14 mouse cellular contexts compared by ENCODE assay signal in genomic region chr5:131775672-131776071, GRCm38 (mm10).
A peak's percentile ranks its signal among the peaks of the same experiment; 100 is the strongest.
DNase-seq lines count a peak whose midpoint lies in the region; ATAC-seq lines count a peak whose summit lies in the region.
"Had no signal": no experiment of that assay in that cellular context is flagged by ENCODE, and none has a peak within 500 bp of the region (broad histone marks: within the 10 kb centered on the region; RNA-seq: fewer than 3 reads in every experiment).

No protein-coding gene starts in this region.

- no peaks in the 10 kb centered on the region for H3K9me3 ChIP-seq in embryonic facial prominence, embryonic 13.5 days
- H3K9me3 ChIP-seq in hindbrain, embryonic 14.5 days (ENCODE audit: control insufficient read depth, low read length) = no peaks in the 10 kb centered on the region
- no peaks in the 10 kb centered on the region for H3K9me3 ChIP-seq in midbrain, embryonic 12.5 days
- H3K9me3 ChIP-seq: embryonic facial prominence, embryonic 12.5 days; heart, embryonic 15.5 days; liver, embryonic 13.5 days had no signal

- no peak overlapping the region for H3K9ac ChIP-seq in embryonic facial prominence, embryonic 13.5 days
- H3K9ac ChIP-seq in hindbrain, embryonic 14.5 days = no peak overlapping the region
- H3K9ac ChIP-seq in midbrain, embryonic 12.5 days (replicated peaks) = no peak overlapping the region
- H3K9ac ChIP-seq: embryonic facial prominence, embryonic 12.5 days; heart, embryonic 15.5 days; liver, embryonic 13.5 days had no signal

- no peaks in the 10 kb centered on the region for H3K36me3 ChIP-seq in embryonic facial prominence, embryonic 13.5 days
- no peaks in the 10 kb centered on the region for H3K36me3 ChIP-seq in hindbrain, embryonic 14.5 days (replicated peaks; ENCODE audit: control insufficient read depth, insufficient read depth)
- H3K36me3 ChIP-seq in midbrain, embryonic 12.5 days = no peaks in the 10 kb centered on the region
- H3K36me3 ChIP-seq: embryonic facial prominence, embryonic 12.5 days; heart, embryonic 15.5 days; liver, embryonic 13.5 days had no signal

- no peaks in the 10 kb centered on the region for H3K27me3 ChIP-seq in embryonic facial prominence, embryonic 13.5 days
- H3K27me3 ChIP-seq in hindbrain, embryonic 14.5 days (ENCODE audit: control insufficient read depth, insufficient read depth, low read length) = no peaks in the 10 kb centered on the region
- H3K27me3 ChIP-seq in midbrain, embryonic 12.5 days = no peaks in the 10 kb centered on the region
- H3K27me3 ChIP-seq: embryonic facial prominence, embryonic 12.5 days; heart, embryonic 15.5 days; liver, embryonic 13.5 days had no signal

- H3K4me3 ChIP-seq in embryonic facial prominence, embryonic 13.5 days = no peak overlapping the region
- H3K4me3 ChIP-seq in hindbrain, embryonic 14.5 days (replicated peaks; ENCODE audit: low read length) = no peak overlapping the region
- H3K4me3 ChIP-seq in midbrain, embryonic 12.5 days = no peak overlapping the region
- H3K4me3 ChIP-seq: embryonic facial prominence, embryonic 12.5 days; gastrocnemius, adult 2 months; heart, embryonic 15.5 days; liver, embryonic 13.5 days had no signal

- DNase-seq in embryo, embryonic 10.5 days (ENCODE audit: low spot score) = peak; percentile 36
- DNase-seq in embryo, embryonic 9.5 days (ENCODE audit: extremely low spot score) = no peak
- no peak for DNase-seq in hindbrain, embryonic 14.5 days (ENCODE audit: low spot score)
- no peak for DNase-seq in heart, adult 8-10 months (ENCODE audit: low spot score)
- no peak for DNase-seq in adrenal gland, postnatal 14 days
- DNase-seq: gastrocnemius, adult 2 months; kidney, adult 18-20 months; liver, embryonic 13.5 days; lung, postnatal 36 days had no signal

- 73% methylated on average over 5 of the region's 5 CpGs for WGBS in embryonic facial prominence, embryonic 13.5 days
- 28% methylated on average over 5 of the region's 5 CpGs for WGBS in hindbrain, embryonic 14.5 days
- 58% methylated on average over 5 of the region's 5 CpGs for WGBS in midbrain, embryonic 12.5 days

- peak; percentile 15; the same call in 1 of the 2 replicates for ATAC-seq in embryonic facial prominence, embryonic 13.5 days (ENCODE audit: insufficient number of reproducible peaks, insufficient read depth, low FRiP score, low TSS enrichment, low read depth)
- no peak for ATAC-seq in hindbrain, embryonic 14.5 days (ENCODE audit: low FRiP score)
- no peak for ATAC-seq in midbrain, embryonic 12.5 days (ENCODE audit: low FRiP score, low read depth)
- no peak for ATAC-seq in megakaryocyte progenitor cell, adult 5-6 weeks (replicated peaks; ENCODE audit: poor library complexity)

- H3K27ac ChIP-seq in embryonic facial prominence, embryonic 13.5 days = peak overlapping the region; percentile 60; the same call in 1 of the 2 replicates
- peak overlapping the region; percentile 78 for H3K27ac ChIP-seq in hindbrain, embryonic 14.5 days
- H3K27ac ChIP-seq in midbrain, embryonic 12.5 days (replicated peaks) = peak overlapping the region; percentile 72
- H3K27ac ChIP-seq: gastrocnemius, adult 2 months; heart, embryonic 15.5 days; liver, embryonic 13.5 days had no signal

- peaks cover 28% of the 10 kb centered on the region for H3K4me1 ChIP-seq in embryonic facial prominence, embryonic 13.5 days
- peaks cover 42% of the 10 kb centered on the region for H3K4me1 ChIP-seq in hindbrain, embryonic 14.5 days (replicated peaks; ENCODE audit: control insufficient read depth, insufficient read depth, low read length)
- H3K4me1 ChIP-seq in midbrain, embryonic 12.5 days = peaks cover 38% of the 10 kb centered on the region
- H3K4me1 ChIP-seq: heart, embryonic 15.5 days; liver, embryonic 13.5 days had no signal

- H3K4me2 ChIP-seq in embryonic facial prominence, embryonic 13.5 days = no peak overlapping the region
- H3K4me2 ChIP-seq in hindbrain, embryonic 14.5 days (replicated peaks) = 0 out of 2 replicates have a peak overlapping the region, but pooled peaks have one; percentile 15
- H3K4me2 ChIP-seq in midbrain, embryonic 12.5 days (replicated peaks) = no peak overlapping the region
- H3K4me2 ChIP-seq: embryonic facial prominence, embryonic 12.5 days; heart, embryonic 15.5 days; liver, embryonic 13.5 days had no signal
